Mouse (Mus musculus): ENCODE measurements around the gene Cckbr.
A peak's percentile ranks its signal among the peaks of the same experiment; 100 is the strongest.
"Not testable (repeated sequence)": the region's sequence is repeated elsewhere in the genome, so short reads cannot be mapped to it uniquely, and the experiment has no call there.

Gene Cckbr

DNA sequence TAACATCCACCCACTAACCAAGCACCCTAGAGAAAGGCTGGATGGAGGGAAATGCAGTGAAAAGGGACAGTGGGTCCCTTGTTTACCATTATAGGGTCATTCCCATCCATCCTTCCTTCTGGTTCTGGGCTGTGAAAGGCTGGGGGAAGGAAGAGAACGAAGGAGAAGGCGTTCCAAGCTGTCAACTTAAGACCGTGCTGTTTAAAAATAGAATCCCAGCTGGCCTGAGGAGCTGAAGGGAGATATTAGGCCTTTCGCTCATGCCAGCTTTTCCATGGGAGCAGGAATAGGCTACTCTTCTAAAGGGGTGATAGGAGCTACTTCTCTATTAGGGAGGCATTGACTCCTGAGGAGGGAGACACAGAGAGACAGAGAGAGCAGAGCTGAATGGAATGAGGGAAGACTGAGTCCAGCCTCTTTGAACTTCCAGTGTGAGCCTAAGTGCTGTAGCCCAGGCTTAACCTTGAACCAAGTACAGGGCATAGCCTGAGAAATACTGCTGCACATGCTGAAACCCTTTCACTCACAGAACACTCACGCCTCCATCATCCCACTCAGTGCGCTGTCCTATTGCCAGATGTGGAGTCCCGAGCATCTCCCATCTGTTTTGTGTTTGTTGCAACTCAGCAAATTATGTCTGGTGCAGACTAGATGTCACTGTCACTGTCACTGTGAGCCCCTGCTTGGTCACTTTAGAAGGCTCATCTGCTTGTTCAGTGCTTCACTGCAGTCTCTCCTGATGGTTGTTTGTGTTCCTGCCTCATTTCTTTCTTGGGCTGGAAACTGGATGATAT lies 12.6 kb downstream of the Cckbr start:
- DNase-seq (ENCODE audit: low spot score in 2 of 2) = no peak

DNA sequence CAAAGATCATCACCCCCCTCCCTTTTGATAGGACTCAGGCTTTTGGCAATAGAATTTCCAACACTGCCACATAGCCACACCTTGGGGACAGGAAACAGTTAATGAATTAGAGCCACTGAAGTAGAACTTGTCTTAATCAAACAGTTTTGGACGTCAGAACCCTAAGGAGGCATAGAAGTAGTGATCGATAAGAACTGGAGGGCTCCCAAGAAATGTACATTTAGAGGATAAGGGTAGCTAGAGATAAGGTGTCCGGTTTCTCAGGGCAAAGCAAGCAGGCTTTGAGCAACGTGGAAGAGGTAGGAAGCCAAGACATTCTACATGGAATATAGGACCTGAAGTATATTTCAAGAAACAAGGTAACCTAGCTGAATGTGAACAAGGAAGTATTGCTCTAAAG lies 15.9 kb downstream of the Cckbr start:
- DNase-seq (ENCODE audit: low spot score in 2 of 2) = no peak

DNA sequence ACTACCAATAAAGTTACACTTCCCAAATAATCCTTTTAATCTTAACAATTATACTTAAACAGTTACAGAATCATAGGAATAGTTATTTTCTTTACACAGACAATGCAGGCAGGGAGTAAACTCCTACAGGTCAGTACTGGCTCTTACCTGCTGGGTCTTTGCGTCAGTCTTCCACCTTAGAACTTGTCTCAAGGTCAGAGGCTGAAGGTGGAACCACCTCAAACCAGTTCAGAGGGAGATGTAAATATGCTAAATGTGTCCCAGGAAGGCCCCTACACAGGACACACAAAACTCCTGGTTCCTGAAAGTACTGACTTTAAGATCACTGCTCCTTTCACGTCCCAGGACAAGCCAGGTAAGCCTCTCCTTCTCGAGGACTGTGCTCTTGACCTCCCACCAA lies 19.5 kb downstream of the Cckbr start:
- DNase-seq (ENCODE audit: low spot score in 2 of 2) = no peak

DNA sequence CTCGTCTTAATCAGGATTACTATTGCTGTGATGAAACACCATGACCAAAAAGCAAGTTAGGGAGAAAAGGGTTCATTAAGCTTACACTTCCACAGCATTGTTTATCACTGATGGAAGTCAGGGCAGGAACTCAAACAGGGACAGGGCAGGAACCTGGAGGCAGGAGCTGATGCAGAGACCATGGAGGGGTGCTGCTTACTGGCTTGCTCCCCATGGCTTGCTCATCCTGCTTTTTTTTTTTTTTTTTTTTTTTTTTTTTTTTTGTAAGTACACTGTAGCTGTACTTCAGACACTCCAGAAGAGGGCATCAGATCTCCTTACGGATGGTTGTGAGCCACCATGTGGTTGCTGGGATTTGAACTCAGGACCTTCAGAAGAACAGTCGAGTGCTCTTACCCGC lies 27.8 kb downstream of the Cckbr start:
- not testable (repeated sequence) for DNase-seq (ENCODE audit: low spot score in 2 of 2)

DNA sequence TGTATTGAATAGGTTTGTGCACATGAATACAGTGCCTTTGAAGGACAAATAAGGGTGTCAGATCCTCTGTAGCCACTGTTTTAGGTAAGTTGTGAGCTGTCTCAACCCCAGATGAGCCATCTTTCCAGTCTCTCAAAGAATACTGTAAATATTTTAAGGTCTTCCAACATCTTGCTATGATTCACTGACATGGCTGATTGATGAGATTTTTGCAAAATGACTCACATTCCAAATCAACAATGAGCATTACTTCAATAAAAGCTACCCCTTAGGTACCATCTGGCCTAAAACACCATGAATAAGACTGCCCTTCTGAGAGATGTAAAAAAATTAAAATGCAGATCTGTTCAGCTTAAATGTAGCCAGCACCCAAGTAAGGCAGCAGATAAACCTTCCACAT lies 33.0 kb downstream of the Cckbr start:
- no peak for DNase-seq (ENCODE audit: low spot score in 2 of 2)

DNA sequence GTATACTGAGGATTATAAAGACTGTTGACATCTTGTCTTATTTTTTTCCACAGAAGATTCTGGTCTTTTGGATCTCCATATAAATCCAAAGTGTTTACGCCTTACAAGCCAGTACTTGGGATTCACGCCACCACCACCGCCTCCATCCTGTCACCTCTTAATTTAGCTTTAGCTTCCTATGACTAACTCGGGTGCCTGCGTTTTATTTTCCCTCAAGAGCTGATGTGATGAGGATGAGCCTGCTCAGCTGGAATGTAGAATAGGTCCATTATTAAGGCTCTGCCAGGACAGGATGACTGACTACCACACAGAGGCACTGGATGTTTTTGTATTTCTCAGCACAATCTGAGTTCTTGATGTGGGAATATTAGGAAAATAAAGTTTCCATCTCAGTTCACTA lies 40.0 kb downstream of the Cckbr start:
- DNase-seq (ENCODE audit: low spot score in 2 of 2) = peak; percentile 33 to 47

DNA sequence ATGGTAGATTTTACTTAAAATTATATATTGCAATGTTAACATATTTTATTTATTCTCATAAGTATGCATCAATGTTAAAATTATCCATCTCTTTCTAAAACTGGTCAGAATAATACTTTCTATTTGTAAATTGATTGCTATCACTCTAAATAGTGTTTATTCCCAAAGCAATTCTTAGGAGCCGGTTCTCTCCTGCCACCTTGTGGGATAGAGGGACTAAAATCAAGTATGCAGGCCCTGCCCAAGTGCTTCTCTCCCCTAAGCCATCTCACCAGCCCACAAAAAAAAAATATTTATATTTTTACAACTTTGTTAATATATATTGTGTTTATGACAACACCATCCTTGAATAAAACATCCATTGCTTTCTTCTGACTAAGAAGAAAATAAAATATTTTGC lies 47.1 kb downstream of the Cckbr start:
- DNase-seq (ENCODE audit: low spot score in 2 of 2) = no peak

DNA sequence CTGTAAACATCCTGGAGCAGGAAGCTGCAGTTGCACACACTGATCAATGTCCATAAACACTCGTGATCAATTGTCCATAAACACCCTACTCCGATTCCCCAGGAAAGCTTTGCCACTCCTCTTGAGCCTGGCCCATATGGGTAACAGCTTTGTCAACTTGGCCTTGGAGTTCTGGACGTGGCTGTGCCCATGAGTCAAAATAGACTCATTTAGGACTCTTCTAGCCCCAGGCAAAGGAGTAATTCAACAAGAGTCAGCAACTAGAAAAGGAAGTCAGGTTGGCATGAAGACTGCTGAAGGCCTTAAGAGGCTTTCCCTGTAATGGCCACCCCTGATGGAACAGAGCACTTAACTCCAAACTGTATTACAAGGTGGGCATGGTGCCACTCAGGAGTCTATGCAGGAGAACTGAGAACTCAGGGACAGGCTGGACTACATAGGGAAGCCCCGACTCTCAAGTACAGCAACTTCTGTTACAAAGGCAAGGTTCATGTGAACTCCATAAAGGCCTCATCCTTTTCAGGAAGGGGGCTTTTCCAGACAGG lies 49.3 kb downstream of the Cckbr start:
- no peak for DNase-seq (ENCODE audit: low spot score in 2 of 2)

DNA sequence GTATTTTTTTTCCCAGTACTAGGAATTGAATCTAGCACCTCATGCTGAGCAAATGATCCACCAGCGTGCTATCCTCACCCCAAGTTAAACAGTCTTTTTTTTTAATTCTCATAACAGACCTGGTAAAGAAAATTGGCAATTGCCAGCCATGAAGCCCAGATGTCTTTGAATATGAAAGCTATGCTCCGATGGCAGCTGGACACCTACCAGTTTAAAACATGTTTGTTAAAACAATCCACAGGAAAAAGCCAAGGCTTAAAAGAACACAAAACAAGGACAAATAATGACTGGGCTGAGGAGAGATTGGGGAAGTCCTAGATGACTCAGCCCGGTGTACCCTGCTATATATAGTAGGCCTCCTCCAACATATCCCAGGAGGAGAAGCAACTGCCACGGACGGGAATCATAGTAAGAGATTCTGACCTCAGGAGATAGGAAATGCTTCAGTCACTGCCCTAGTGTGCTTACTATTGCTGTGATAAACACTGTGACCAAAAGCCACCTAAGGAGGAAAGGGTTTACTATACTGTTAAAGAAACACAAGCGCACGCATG lies 49.9 kb downstream of the Cckbr start:
- no peak for DNase-seq (ENCODE audit: low spot score in 2 of 2)

DNA sequence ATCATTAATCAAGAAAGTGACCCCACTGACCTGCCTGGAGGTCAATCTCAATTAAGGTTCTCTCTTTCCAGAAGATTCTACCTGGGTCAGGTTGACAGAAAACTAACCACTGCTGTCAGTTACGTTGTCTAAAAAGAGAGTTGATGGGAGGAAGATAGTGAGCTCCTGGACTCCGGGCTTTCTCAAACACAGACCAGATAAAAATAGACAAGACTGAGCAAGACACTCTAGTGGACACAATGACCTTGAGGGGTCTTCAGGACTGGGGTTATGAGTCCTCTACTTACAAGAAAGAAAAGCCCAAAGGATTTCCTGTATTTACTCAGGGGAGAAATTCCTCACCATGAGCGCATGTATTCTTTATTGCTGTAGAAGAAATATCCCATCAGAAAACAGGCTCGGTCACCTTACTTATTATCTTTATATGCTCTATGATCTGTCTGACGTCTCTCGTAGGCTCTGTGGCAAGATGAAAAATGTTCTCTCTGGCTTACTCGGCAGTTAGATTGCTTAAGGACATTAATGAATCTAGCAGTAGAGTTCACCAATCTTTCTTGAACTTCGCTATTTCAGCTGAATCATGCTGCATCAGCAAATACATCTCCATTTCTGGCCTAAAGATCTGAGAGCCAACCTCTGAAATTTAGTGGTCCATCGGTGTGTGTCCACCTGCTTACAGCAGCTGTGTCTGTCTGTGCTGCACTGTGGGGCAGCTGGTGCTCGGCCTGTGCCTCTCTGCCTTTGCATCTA lies 51.3 kb downstream of the Cckbr start:
- no peak for DNase-seq (ENCODE audit: low spot score in 2 of 2)

DNA sequence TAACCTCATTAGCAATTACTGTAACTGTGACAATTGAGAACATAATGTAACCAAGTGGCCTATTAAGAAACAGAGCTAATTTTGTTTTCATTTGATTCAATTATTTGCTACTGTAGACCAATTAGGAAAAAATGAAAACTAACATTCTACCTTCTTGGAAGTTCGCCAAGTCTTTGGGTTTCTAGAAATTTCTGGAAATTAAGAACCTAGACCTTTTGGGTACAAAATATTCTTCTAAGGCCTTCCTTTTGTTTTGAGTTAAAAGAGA lies 51.8 kb downstream of the Cckbr start:
- no peak for DNase-seq (ENCODE audit: low spot score in 2 of 2)

DNA sequence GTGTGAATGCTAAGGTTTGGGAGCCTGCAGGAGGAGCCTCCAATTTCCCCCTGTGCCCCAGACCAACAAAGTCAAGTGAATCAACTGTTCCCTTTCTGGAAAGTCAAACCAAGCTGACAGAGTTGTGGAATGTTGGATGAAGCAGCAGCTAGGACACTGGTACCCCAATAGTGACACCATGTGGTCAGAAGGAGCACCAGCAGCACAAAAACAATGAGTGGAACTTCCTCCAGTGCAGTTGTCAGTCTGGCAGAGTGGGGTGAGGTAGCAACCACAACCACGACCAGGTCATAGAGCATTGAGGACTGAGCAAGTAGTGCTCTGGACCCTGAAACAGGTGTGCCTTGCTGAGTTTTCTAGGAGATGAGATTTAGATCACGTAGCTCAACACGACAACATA lies 52.3 kb downstream of the Cckbr start:
- DNase-seq (ENCODE audit: low spot score in 2 of 2) = peak; percentile 32 to 44

DNA sequence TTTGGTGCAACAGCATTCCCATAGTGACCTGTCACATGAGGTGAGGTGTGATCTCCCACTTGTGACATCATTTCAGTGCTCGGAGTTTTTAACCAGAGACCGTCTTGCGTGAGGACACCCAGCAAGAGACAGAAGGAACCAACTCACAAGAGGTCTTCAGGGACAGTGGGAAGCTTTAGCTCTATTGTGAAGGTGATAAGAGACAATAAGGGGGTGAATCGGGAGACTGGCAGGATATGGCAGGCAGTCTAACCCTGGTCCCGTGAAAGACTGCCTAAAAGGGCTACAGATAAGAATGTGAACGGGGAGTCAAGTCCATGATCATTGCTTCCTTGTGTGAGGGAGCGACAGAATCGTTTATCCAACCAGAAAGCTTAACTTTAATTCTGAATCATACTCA lies 52.8 kb downstream of the Cckbr start:
- DNase-seq (ENCODE audit: low spot score in 2 of 2) = no peak

DNA sequence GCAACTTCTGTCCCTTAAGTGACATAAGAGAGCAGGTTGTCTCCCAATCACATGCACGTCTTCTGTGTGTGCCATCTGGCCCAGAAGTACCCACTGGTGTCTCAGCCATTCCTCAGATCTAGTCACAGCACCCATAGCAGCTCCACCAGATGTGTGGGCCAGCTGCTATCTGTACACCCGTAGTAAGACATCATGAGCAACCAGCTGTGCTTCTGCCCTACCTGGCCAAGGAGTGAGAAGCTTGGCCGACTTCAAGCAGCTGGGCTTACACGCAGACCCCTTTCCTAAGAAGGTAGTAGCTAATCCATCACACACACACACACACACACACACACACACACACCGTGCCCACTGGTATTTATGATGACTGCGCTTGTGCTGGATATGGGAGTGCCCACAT lies 53.7 kb downstream of the Cckbr start:
- DNase-seq (ENCODE audit: low spot score in 2 of 2) = no peak

DNA sequence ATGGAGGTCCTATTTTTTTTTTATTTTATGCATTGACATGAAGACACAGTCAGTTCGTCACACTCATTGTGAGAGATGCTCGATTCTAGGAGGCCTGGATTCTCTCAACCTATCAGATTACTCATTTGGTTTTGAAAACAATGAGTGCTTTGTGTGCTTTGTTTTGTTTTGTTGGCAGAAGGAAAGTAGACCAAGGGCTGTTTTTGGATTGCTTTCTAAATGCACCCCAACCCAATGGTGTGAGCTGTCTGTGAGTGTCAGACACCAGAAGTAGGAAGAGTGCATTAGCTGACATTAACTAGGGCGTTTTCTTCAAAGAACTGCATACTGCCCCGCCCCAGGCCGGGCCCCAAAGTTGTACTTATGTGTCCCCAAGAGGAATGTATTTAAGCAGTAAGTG lies 54.5 kb downstream of the Cckbr start:
- DNase-seq (ENCODE audit: low spot score in 2 of 2) = no peak

DNA sequence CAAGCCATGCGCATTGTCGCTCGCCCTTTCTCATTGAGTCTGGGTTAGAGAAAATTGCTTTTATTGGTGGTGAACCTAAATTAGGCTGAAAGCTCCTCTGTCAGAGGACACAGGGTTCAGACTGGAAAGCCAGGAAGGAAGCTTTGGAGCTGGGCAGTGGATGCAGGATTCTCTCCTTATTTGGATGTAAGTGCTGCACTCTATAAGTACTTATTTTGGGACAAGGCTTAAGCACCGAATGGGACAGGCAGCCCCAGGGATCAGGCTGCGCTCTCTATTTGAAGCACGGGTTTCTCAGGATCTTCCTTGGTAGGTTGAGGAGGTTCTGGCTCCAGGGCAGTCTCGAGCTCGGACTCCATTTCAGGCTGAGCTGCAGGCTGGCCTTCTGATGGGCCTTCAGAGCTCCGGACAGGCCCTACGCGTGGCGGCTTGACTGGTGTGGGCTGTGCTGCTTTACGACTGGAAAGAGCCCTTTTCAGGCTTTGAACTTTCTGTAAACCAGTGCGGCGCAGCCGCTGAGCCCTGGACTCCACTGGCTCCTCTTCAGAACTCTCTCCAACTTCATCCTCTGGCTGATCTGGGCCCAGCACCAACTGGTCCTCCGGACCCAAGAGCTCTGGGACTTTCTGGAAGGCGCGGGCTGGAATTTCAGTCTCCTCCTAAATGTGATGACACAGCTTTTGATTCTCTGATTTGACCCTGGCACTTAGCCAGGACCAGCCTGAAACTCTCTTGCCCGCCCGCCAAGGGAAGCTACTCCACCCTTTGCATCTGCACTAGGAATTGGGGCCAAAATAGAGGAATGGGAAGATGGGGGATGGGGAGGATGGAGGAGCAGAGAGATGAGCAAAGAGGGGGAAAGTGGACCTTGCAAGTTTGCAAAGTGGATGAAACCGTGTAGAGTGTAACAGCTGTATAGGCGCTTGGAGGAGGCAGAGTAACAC lies 55.3 kb downstream of the Cckbr start:
- DNase-seq (ENCODE audit: low spot score in 2 of 2) = no peak

DNA sequence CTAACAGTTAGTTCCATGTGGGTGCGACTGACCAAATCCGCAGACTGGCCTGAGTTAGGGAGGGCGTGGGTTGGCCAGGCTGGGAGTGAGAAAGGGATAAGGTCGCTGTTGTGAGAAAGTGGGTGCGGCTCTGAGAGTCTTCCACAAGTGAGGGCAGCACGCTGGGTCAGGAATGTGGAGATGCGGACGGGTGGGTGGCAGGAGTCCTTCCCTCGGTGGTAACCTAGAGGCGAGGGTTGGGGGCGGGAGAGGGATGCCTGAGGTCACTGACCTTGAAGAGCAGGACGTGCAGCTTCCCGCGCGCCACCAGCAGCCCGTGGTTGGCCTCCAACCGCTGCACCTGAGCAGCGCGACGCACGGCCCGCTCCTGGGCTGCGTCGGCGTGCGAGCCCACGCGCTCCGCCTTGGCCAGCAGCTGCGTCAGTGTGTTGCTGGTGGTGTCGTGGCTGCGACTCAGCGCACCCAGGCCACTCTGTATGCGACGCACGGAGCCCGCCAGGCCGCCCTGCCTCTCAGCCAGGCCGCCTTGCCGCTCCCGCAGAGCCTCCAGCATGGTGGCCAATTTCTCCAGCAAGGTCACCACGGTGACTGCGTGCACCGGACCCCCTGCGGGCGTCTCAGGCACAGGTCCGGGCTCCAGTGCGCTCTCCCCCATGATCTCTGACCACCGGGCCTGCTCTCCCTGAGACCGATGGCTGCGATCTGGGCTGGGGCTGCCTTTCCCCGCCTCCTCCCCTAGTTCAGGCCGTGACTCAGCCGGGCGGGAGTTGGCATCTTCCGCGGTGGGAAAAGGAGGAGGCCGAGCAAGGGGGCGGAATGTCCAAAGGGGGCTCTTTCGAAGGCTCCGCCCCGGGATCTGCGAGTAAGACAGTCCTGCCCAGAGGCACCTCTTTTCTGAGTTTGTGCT lies 56.2 kb downstream of the Cckbr start, which contains the start of gene Cavin3:
Gene Cavin3, minus strand, starts transcription at position 796 of the 907 bp plus-strand sequence.
- peak; percentile 44 to 47 for DNase-seq (ENCODE audit: low spot score in 2 of 2)

DNA sequence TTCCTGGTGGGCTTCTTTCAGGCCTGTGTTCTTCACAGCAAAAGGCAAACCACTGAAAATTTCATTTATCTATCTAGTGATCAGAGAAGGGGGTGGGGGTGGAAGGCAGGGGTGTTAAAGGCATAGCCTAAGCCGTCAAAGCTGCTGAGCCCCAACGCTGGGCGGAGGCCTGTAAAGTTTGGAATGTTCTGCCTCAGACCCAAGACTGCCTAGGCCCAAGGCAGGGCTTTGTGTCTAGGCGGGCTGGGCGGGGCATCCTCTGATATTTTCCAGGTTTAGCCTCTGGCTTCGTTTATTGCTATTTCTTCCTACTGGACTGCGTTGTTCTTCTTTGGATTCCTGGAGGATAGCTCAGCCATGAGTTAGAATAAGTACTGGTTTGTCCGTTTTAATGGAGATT lies 56.9 kb downstream of the Cckbr start:
- no peak for DNase-seq (ENCODE audit: low spot score in 2 of 2)

DNA sequence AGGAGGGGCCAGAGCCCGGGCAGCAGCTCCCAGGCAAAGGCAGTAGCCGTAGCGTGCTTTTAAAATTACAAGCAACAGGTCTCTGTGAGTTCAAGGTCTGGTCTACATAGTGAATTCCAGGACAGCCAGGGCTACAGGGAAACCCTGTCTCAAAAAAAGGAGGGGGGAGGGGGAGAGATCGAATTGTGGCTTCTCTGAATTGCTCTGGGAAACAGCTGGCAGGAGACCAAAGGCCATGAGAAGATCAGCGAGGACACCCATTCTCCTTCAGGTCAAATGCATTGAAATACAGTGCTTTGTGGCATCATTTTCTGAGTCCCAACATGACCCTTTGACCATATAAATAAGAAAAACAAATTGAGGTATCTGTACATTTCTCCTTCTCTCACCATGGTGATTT lies 59.5 kb downstream of the Cckbr start:
- DNase-seq (ENCODE audit: low spot score in 2 of 2) = no peak

DNA sequence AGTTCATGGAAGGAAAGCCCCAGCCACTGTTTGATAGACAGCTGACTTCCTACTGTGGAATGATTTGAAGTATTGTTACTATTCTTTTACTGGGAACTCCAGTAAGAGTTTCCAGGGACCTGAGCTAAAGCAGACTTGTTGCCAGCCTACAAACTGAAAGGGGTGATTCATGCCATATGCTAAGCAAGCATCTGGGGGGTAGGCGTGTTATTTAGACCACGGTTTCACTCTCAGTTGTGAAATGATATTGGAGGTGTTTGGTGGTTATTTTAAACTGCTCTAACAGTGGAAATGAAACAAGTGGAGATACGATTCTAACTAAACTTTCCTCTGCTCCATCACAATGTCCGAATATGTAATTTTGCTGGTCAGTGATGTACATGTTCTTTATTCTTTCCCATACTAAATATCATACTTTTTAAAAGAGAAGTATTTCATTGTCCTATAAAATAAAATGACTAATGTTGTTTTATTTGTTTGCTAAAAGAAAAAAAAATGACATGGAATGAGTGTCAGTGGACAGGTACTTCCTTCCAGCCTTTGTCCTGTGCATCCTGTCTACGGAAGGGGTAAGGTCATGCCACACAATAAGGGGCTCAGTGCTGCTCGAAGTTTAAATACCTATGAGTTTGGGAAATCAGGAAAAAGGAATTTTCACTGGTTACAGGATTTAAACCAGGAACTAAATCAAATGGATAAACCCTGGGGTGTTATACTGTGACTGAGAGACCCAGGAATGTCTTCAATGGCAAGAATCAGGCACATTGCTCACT lies 61.8 kb downstream of the Cckbr start:
- DNase-seq (ENCODE audit: low spot score in 2 of 2) = peak; percentile 42 to 44
